Mouse (Mus musculus) CH12.LX (cell line): ENCODE measurements around the gene Emg1. TPM values are rescaled to one million over a fixed set of nuclear protein-coding genes. Genes with fewer than 3 reads are reported as not detected.

Experiments used
- DNase-seq: peaks from one replicate; pipeline ENCODE4 v3.0.0-alpha.2; 2013; ENCODE audit errors: extremely low read depth
- H3K27ac ChIP-seq: 2 replicates; pipeline ENCODE4 v1.5.1; 2012; ENCODE audit warnings: low read depth, mild to moderate bottlenecking, control low read depth, moderate library complexity; ENCODE audit not compliant: insufficient read depth
- H3K27me3 ChIP-seq: replicated peaks from 2 replicates; pipeline ENCODE3; 2012; ENCODE audit warnings: inconsistent platforms
- H3K36me3 ChIP-seq, 2 experiments: replicated peaks in 1 of 2; 2 replicates each; pipeline versions ENCODE3 to v1.6.1; 2012; ENCODE audit warnings: inconsistent platforms in 1 of 2, low read length in 1 of 2, mild to moderate bottlenecking in 1 of 2, mixed read lengths in 1 of 2, moderate library complexity in 1 of 2; ENCODE audit not compliant: control insufficient read depth in 1 of 2, insufficient read depth in 1 of 2
- H3K4me1 ChIP-seq, 2 experiments: 2 replicates each; pipeline ENCODE4 v1.6.1; 2012; ENCODE audit warnings: inconsistent platforms in 1 of 2, moderate library complexity in 1 of 2; ENCODE audit not compliant: insufficient read depth in 2 of 2, control insufficient read depth in 1 of 2
- H3K4me2 ChIP-seq: 2 replicates; pipeline ENCODE4 v1.6.1; 2012; ENCODE audit warnings: low read depth, mild to moderate bottlenecking, control low read depth; ENCODE audit not compliant: poor library complexity, insufficient read depth, severe bottlenecking
- H3K4me3 ChIP-seq, 3 experiments: fragments of 150-350 bp in 1 of 3; sonication (generic) in 1 of 3; replicated peaks in 1 of 3; 2 replicates each; pipeline versions ENCODE3 to v1.5.1; 2011 to 2012; ENCODE audit warnings: low read depth in 2 of 3, low read length in 2 of 3, mild to moderate bottlenecking in 2 of 3, moderate library complexity in 2 of 3, control low read depth in 1 of 3, improper control_type of control experiment in 1 of 3, inconsistent platforms in 1 of 3, mixed read lengths in 1 of 3; ENCODE audit not compliant: poor library complexity in 1 of 3
- H3K79me2 ChIP-seq: replicated peaks from 2 replicates; pipeline ENCODE4 v1.6.1; 2012; ENCODE audit warnings: mild to moderate bottlenecking, moderate library complexity; ENCODE audit not compliant: control insufficient read depth, poor library complexity, insufficient read depth, severe bottlenecking; ENCODE audit errors: extremely low read depth
- H3K9ac ChIP-seq: 2 replicates; pipeline ENCODE4 v1.6.1; 2012; ENCODE audit warnings: low read depth, mild to moderate bottlenecking, control low read depth, moderate library complexity; ENCODE audit not compliant: insufficient read depth
- H3K9me3 ChIP-seq: replicated peaks from 2 replicates; pipeline ENCODE3; 2012; ENCODE audit warnings: low read length, inconsistent platforms, mixed read lengths
- CHD2 ChIP-seq: IDR thresholded peaks from 2 replicates; pipeline ENCODE4 v1.6.1; 2011; ENCODE audit warnings: low read length, improper control_type of control experiment
- CTCF ChIP-seq, 2 experiments: IDR thresholded peaks in 1 of 2; conservative IDR thresholded peaks in 1 of 2; 2 replicates each; pipeline ENCODE4 v1.5.1; 2011 to 2012; ENCODE audit warnings: low read depth in 2 of 2, low read length in 2 of 2, improper control_type of control experiment in 1 of 2, inconsistent platforms in 1 of 2, mild to moderate bottlenecking in 1 of 2, moderate library complexity in 1 of 2
- E2F4 ChIP-seq: IDR thresholded peaks from 2 replicates; pipeline ENCODE4 v1.6.1; 2011; ENCODE audit warnings: low read depth, low read length, improper control_type of control experiment; ENCODE audit not compliant: insufficient replicate concordance
- EP300 ChIP-seq: IDR thresholded peaks from 2 replicates; pipeline ENCODE4 v1.6.1; 2011; ENCODE audit warnings: low read length, improper control_type of control experiment
- ETS1 ChIP-seq: conservative IDR thresholded peaks from 2 replicates; pipeline ENCODE4 v1.6.1; 2012; ENCODE audit warnings: low read depth, mild to moderate bottlenecking, inconsistent platforms, low read length, improper control_type of control experiment, moderate library complexity
- HCFC1 ChIP-seq: IDR thresholded peaks from 2 replicates; pipeline ENCODE4 v1.6.1; 2012; ENCODE audit warnings: low read depth, mild to moderate bottlenecking, inconsistent platforms, low read length, improper control_type of control experiment
- JUND ChIP-seq: conservative IDR thresholded peaks from 2 replicates; pipeline ENCODE4 v1.6.1; 2011; ENCODE audit warnings: low read depth, low read length, improper control_type of control experiment
- KAT2A ChIP-seq: IDR thresholded peaks from 2 replicates; pipeline ENCODE4 v1.6.1; 2012; ENCODE audit warnings: low read length, improper control_type of control experiment, inconsistent platforms; ENCODE audit not compliant: insufficient replicate concordance
- MAFK ChIP-seq: IDR thresholded peaks from 2 replicates; pipeline ENCODE4 v1.6.1; 2011; ENCODE audit warnings: low read length, improper control_type of control experiment; ENCODE audit not compliant: insufficient replicate concordance
- MAZ ChIP-seq: IDR thresholded peaks from 2 replicates; pipeline ENCODE4 v1.6.1; 2012; ENCODE audit warnings: low read depth, mild to moderate bottlenecking, inconsistent platforms, low read length, improper control_type of control experiment, moderate library complexity
- MEF2A ChIP-seq: IDR thresholded peaks from 2 replicates; pipeline ENCODE4 v1.6.1; 2014; ENCODE audit warnings: low read depth, mild to moderate bottlenecking, inconsistent platforms, low read length, improper control_type of control experiment, borderline replicate concordance
- MXI1 ChIP-seq: IDR thresholded peaks from 2 replicates; pipeline ENCODE4 v1.6.1; 2011; ENCODE audit warnings: mild to moderate bottlenecking, low read depth, low read length, improper control_type of control experiment
- MYC ChIP-seq: IDR thresholded peaks from 2 replicates; pipeline ENCODE4 v1.6.1; 2011; ENCODE audit warnings: low read depth, mild to moderate bottlenecking, improper control_type of control experiment, low read length
- NELFE ChIP-seq: IDR thresholded peaks from 2 replicates; pipeline ENCODE4 v1.6.1; 2011; ENCODE audit warnings: low read depth, low read length, improper control_type of control experiment
- NRF1 ChIP-seq: IDR thresholded peaks from 2 replicates; pipeline ENCODE4 v1.6.1; 2014; ENCODE audit warnings: low read depth, mild to moderate bottlenecking, inconsistent platforms, low read length, improper control_type of control experiment, moderate library complexity
- PAX5 ChIP-seq: IDR thresholded peaks from 2 replicates; pipeline ENCODE4 v1.6.1; 2012; ENCODE audit warnings: low read length, inconsistent platforms, mixed read lengths
- POLR2A ChIP-seq: IDR thresholded peaks from 2 replicates; pipeline ENCODE4 v1.6.1; 2011; ENCODE audit warnings: low read depth, mild to moderate bottlenecking, improper control_type of control experiment, low read length
- RAD21 ChIP-seq: IDR thresholded peaks from 2 replicates; pipeline ENCODE4 v1.6.1; 2011; ENCODE audit warnings: low read depth, mild to moderate bottlenecking, low read length, improper control_type of control experiment, moderate library complexity
- TBP ChIP-seq: conservative IDR thresholded peaks from 2 replicates; pipeline ENCODE4 v1.6.1; 2011; ENCODE audit warnings: low read depth, low read length, improper control_type of control experiment
- TCF12 ChIP-seq: IDR thresholded peaks from 2 replicates; pipeline ENCODE4 v1.6.1; 2014; ENCODE audit warnings: low read depth, mild to moderate bottlenecking, inconsistent platforms, low read length, improper control_type of control experiment
- UBTF ChIP-seq: IDR thresholded peaks from 2 replicates; pipeline ENCODE4 v1.6.1; 2012; ENCODE audit warnings: low read depth, mild to moderate bottlenecking, inconsistent platforms, low read length, improper control_type of control experiment, moderate library complexity
- USF1 ChIP-seq: IDR thresholded peaks from 2 replicates; pipeline ENCODE4 v1.6.1; 2014; ENCODE audit warnings: low read depth, mild to moderate bottlenecking, inconsistent platforms, low read length, improper control_type of control experiment
- USF2 ChIP-seq: conservative IDR thresholded peaks from 2 replicates; pipeline ENCODE4 v1.6.1; 2011; ENCODE audit warnings: low read depth, low read length, improper control_type of control experiment
- ZKSCAN1 ChIP-seq: IDR thresholded peaks from 2 replicates; pipeline ENCODE4 v1.6.1; 2012; ENCODE audit warnings: low read depth, inconsistent platforms, low read length, improper control_type of control experiment, borderline replicate concordance
- dilution Hi-C: fragments of 300-500 bp; cut with MboI; formaldehyde crosslinking; loops from 2 replicates; pipeline ENCODE4 v1.14.3; 2020; ENCODE audit warnings: low sequenced_read_pairs; ENCODE audit not compliant: extremely low pct_unique_long_range_greater_than_20kb, extremely low pct_ligation_motif_present
- in situ Hi-C: fragments of 300-500 bp; cut with MboI; formaldehyde crosslinking; loops from 3 replicates; pipeline ENCODE4 v1.14.3; 2019; ENCODE audit warnings: low sequenced_read_pairs, low pct_ligation_motif_present, low pct_unique_long_range_greater_than_20kb, mixed read lengths
- polyA plus RNA-seq: library from polyadenylated mRNA; unstranded; fragments of >175 nt; gene quantifications from 2 replicates; pipeline ENCODE4 v1.2.1, GENCODE M21; 2012; ENCODE audit warnings: low read depth; ENCODE audit not compliant: insufficient read length
- total RNA-seq, 2 experiments: library from RNA; depleted of rRNA; stranded (reverse); fragments of 300-350 nt in 1 of 2; fragments of >200 nt in 1 of 2; gene quantifications; 2 replicates each; pipeline ENCODE4 v1.2.3; 2012 to 2014

Gene Emg1
- total and polyA plus RNA-seq, 3 experiments, result 301 to 481 (median 352) TPM

DNA sequence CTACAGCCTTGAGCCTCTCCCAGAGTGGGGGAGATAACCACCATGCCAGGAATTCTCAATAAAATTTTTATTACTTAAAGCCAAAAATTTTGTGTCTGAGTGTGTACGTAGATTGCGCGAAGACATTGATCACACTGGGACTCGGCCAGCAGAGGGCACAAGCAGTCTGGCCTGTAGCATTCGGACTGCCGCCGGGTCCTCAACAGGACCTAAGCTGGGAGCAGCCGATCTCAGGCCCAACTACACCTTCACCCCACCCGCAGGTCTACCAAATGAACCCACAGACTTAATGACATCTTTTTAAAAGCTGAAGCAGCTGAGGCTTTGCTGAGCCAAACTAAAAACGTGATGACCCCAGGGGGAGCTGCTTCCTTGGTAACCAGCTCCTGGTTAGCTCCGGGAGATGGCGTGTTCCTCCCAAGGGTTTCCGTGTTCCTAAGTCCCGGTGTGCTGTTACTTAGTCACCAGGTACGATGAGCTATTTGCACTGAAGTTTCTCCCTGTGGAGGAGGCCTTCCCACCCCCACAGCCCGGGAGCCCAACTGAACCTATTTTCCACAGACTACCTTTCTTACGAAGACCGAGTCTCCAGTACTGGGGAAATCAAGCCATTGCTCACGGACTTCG lies 5.0 kb upstream of the Emg1 start (continued):
- peak; percentile 52; the same call in 1 of the 2 replicates for TF ChIP-seq MXI1
- TF ChIP-seq CTCF (conservative IDR thresholded peaks at IDR 0.05 in 1 of 2, IDR thresholded peaks at IDR 0.05 in 1 of 2; ENCODE audit: low read depth in 2 of 2, low read length in 2 of 2), result peak in 1 of 2 experiments; percentile 93; a peak in 3 of 4 replicates
- no peak for TF ChIP-seq ZKSCAN1
- no peak for TF ChIP-seq UBTF
- no peak for TF ChIP-seq JUND
- no peak for TF ChIP-seq USF1
- TF ChIP-seq MYC, result no peak
- TF ChIP-seq HCFC1, result no peak

DNA sequence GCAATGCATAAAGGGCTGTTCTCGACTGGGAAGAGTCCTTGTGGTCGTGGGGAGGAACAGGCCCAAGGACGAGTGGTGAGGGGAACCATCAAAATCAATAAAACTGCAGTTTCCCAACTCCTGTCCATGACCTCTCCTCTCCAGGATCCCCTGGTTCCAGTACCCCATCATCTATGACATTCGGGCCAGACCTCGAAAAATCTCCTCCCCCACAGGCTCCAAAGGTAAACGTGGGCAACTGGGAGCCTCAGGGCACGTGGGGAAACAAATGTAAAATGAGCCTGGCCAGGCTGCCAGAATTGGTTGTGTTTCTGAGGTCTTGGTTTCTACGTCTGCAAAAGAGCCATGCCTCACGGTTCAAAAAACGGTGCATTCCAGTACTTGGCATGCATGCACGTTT lies 940 bp upstream of the Emg1 start:
- Histone ChIP-seq H3K4me2 (peak overlapping the region; percentile 87), H3K9me3 (no peaks in the 10 kb centered on the region), H3K36me3 (peaks cover 42 to 68% of the 10 kb centered on the region in 2 experiments), H3K4me1 (peaks cover 24 to 60% of the 10 kb centered on the region in 2 experiments), H3K9ac (peak overlapping the region; percentile 91), H3K27me3 (no peaks in the 10 kb centered on the region)
- in situ Hi-C loops, result no loop called here
- TF ChIP-seq KAT2A, result no peak
- no peak for TF ChIP-seq NRF1
- TF ChIP-seq CHD2, result no peak
- TF ChIP-seq TCF12, result no peak
- no peak for TF ChIP-seq E2F4
- TF ChIP-seq MAFK, result no peak
- TF ChIP-seq MAZ, result no peak
- no peak for TF ChIP-seq TBP
- TF ChIP-seq, all 38 proteins: peak for 0
- Histone ChIP-seq H3K27ac (peak overlapping the region; percentile 30), H3K79me2 (peaks cover 68% of the 10 kb centered on the region), H3K4me3 (peak overlapping the region; percentile 96 to 99 (median 97))
- DNase-seq, result no peak
- dilution Hi-C loops, result no loop called here

GRCm38 (mm10) chr6:124708289-124708889 lies 3.6 kb downstream of the Emg1 start:
- TF ChIP-seq RAD21 (no peak), NELFE (no peak), TCF12 (no peak), EP300 (no peak), USF2 (no peak), UBTF (no peak), CHD2 (no peak), ETS1 (no peak), JUND (no peak), MEF2A (no peak), PAX5 (no peak), MAFK (no peak), POLR2A (no peak), CTCF (conservative IDR thresholded peaks at IDR 0.05 in 1 of 2, IDR thresholded peaks at IDR 0.05 in 1 of 2; ENCODE audit: low read depth in 2 of 2, low read length in 2 of 2) (no peak)
- in situ Hi-C loops, result no loop called here
- peak overlapping the region; percentile 16; the same call in 1 of the 2 replicates for H3K27ac ChIP-seq
- peaks cover 28 to 58% of the 10 kb centered on the region in 2 experiments for H3K4me1 ChIP-seq
- H3K9me3 ChIP-seq, result no peaks in the 10 kb centered on the region
- H3K4me2 ChIP-seq, result no peak overlapping the region
- dilution Hi-C loops, result no loop called here
- H3K36me3 ChIP-seq, result peaks cover 43 to 65% of the 10 kb centered on the region in 2 experiments
- peak overlapping the region in 1 of 3 experiments; percentile 2 for H3K4me3 ChIP-seq
- no peak overlapping the region for H3K9ac ChIP-seq
- peaks cover 85% of the 10 kb centered on the region for H3K79me2 ChIP-seq
- no peaks in the 10 kb centered on the region for H3K27me3 ChIP-seq
- no peak for DNase-seq
